Mouse (Mus musculus) left cerebral cortex, postnatal 14 days (tissue): ENCODE measurements around the gene Cdca7. TPM values are rescaled to one million over a fixed set of nuclear protein-coding genes. Genes with fewer than 3 reads are reported as not detected.

ENCODE experiments used
- DNase-seq, 2 experiments: peaks; one replicate each; pipeline ENCODE4 v3.0.0; 2021 to 2022; ENCODE audit warnings: low spot score in 2 of 2, mixed read lengths in 1 of 2
- intact Hi-C: fragments of 180-260 bp; cut with DNase I; formaldehyde crosslinking; loops from one replicate; pipeline ENCODE4 v1.15.1; 2025
- long read RNA-seq, 2 experiments: library from polyadenylated mRNA; stranded (forward); transcript quantifications; one replicate each; pipeline ENCODE4 v2.0.0; 2021
- total RNA-seq, 2 experiments: library from RNA; stranded (reverse); gene quantifications; 2 replicates each; pipeline ENCODE4 v1.2.3; 2021

The Cdca7 gene
- 1 to 10 TPM; 5.4 to 6.1 TPM for total RNA-seq
- long read RNA-seq, experiment 1, transcript Cdca7-201 (9 exons, 2,424 nt): major isoform, 6 of 7 reads
- long read RNA-seq, experiment 1, partial matches to known transcripts: 0 of 7 reads
- long read RNA-seq, experiment 1, other reads (novel, unspliced or antisense): 1 of 7 reads
- long read RNA-seq, experiment 2, transcript Cdca7-201 (9 exons, 2,424 nt): major isoform, 7 of 8 reads
- long read RNA-seq, experiment 2, partial matches to known transcripts: 0 of 8 reads
- long read RNA-seq, experiment 2, other reads (novel, unspliced or antisense): 1 of 8 reads

GRCm38 (mm10) chr2:72475797-72476485 lies at the start of gene Cdca7:
Gene Cdca7 (plus strand): TSS chr2:72476159.
- intact Hi-C loops: loop anchor here (5.0 kb wide), 1 partner anchor 801 kb away; no protein-coding TSS in a partner anchor
- DNase-seq: peak; percentile 21 to 52

- intact Hi-C loops: no loop called here
- peak; percentile 10 to 40 for DNase-seq
Measured at GRCm38 (mm10) chr2:72426776-72427175, 49.2 kb upstream of the Cdca7 start.

DNA sequence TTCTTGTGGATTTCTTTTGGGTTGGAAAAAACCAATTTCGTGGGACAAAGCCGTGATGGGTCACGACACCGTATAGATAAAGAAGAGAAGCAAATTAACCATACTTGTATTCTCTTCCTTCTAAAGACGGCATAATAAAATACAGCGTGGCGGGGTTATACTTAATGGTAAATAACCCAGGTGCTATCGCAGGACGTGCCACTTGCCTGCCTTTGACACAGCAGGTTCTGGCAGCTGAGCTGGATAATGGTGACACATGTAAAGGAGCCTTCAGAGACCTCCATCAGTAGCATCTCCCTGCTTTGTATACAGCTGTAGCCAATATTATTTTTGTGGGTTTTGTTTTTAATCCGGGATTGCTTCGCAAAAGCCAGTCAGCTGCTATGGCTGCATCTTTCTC lies 48.7 kb upstream of the Cdca7 start:
- intact Hi-C loops: no loop called here

DNA sequence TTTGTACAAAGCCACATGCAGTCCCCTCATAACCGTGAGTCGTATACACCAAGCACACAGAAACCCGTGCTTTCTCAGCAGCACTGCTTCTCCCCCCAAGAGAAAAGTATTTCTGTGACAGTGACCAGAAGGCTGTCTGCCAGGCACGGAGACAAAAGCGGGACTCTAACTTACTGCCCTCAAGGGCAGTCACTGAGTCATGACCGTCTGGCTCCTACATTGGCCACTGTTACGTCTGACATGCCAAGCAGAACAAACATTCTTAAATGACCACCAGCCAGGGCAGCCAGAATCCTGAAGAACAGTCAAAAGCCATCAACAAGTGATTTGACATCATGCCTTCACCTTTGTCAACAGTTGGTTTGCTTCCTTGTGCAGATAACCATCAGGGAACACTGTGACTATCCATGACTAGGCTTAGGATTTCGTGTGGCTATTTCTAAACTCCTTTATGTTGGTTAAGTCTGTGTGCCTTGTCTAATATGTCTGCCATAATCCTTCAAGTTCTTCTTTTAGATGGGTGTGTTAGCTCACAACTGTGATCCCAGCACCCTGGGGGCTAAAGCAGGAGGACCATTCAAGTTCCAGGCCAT lies 36.9 kb upstream of the Cdca7 start:
- intact Hi-C loops: no loop called here
- DNase-seq: no peak

More for the DNA sequence above, 48.7 kb upstream of the Cdca7 start:
- DNase-seq: no peak

GRCm38 (mm10) chr2:72441010-72441409 lies 34.9 kb upstream of the Cdca7 start:
- intact Hi-C loops: no loop called here
- peak; percentile 10 to 13 for DNase-seq

GRCm38 (mm10) chr2:72442825-72443224 lies 33.1 kb upstream of the Cdca7 start:
- no peak for DNase-seq
- intact Hi-C loops: no loop called here

- intact Hi-C loops: no loop called here
- DNase-seq: no peak
Measured at GRCm38 (mm10) chr2:72443960-72444359, 32.0 kb upstream of the Cdca7 start.

GRCm38 (mm10) chr2:72446106-72446505 lies 29.9 kb upstream of the Cdca7 start:
- no peak for DNase-seq
- intact Hi-C loops: no loop called here

DNA sequence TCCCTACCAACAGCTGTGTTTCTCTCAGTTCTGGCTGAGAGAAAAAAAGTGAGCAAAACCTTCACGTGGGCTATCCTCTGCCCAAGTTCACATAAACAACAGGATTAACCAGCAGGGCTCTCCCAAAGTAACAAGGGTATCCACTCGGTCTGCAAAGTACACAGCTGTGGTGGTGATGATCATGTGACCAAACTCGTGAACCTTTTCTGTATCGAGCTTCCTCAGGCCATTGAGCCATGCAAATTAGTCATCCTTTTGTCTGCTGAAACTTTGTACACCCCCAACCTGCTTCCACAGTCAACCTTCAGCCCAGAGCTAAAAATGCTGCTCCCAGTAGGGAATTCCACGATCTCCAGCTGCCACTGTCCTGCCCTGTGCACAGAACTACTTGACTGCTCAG lies 29.3 kb upstream of the Cdca7 start:
- intact Hi-C loops: no loop called here
- no peak for DNase-seq

- DNase-seq: no peak
- intact Hi-C loops: no loop called here
Measured at GRCm38 (mm10) chr2:72453563-72453962, 22.4 kb upstream of the Cdca7 start.

GRCm38 (mm10) chr2:72456189-72456588 lies 19.8 kb upstream of the Cdca7 start:
- DNase-seq: no peak
- intact Hi-C loops: no loop called here

DNA sequence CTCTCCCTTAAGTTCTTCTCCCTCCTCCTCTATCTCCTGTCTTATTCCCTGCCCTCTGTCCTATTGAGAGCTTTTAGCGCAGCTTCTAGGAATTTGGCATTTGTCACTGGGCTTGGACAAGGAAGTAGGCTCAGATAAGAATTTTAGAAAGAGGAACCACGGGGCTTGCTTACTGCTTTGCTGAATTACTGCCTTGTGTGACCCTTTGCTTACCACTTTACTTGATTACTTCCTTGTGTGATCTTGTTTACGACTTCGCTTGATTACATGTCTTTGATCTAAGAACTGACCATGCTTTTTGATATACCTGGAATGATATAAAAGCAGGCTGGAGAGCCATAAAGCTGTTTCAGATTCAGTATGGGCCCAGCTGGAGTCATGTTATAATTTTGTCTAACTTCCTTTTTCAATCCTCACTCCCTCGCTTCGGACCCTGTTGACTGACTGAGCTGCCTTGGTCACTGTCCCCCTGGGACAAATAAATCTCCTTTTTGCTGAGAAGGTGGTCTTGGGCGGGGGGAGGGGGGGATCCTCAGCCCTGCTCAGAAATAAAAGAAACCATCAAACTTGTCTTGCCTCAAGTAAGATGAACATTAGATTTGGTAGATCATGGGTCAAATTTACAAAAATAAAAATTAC lies 11.5 kb upstream of the Cdca7 start:
- intact Hi-C loops: no loop called here
- no peak for DNase-seq

DNA sequence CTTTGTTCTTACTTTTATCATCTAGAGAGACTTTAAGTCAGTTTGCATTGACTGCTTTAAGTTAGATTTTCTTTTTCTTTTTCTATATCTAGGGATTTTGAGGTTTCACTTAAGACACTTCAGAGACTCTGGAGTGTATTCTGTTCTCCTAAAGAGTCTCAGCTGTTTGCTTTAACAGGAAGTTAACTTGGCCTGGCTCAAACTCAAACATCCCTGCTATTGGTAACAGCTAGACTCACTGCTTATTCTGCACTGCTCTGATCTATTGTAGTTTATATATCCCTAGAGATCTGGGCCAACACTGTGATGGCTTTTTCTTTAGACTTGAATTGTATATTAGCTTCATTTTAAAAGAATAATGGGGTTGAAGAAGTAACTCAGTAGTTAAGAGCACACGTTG lies 8.4 kb upstream of the Cdca7 start:
- intact Hi-C loops: no loop called here
- no peak for DNase-seq

DNA sequence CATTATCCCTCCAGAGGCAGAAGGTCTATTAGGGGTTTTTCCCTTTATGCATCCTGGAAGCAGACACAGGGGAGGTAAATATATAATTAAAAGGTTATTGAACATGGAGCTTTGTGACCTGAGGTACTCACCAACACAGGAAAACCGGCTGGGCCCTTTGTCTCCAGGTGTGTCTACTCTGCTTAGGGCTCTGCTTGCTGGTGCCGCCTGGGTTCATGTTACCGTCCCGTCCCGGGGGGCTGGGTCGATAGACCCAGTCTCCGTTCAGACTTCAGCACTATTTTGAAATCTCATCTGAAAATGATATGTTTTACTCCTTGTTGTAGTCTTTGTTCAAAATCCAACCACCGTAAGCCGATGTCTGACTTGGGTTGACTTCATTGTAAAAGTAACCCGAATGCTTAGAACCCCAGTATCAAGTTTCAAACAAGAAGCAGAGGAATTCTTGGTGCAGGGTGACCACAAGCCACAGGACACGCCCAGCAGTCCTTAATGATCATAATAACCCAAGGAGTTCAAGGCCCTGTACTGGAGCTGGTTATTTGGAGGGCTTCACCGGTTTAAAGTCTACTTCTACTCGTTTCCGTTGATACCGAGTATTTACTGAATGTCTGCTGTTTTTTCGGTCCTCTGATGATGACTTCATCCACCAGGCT lies 4.4 kb upstream of the Cdca7 start:
- no peak for DNase-seq
- intact Hi-C loops: no loop called here

DNA sequence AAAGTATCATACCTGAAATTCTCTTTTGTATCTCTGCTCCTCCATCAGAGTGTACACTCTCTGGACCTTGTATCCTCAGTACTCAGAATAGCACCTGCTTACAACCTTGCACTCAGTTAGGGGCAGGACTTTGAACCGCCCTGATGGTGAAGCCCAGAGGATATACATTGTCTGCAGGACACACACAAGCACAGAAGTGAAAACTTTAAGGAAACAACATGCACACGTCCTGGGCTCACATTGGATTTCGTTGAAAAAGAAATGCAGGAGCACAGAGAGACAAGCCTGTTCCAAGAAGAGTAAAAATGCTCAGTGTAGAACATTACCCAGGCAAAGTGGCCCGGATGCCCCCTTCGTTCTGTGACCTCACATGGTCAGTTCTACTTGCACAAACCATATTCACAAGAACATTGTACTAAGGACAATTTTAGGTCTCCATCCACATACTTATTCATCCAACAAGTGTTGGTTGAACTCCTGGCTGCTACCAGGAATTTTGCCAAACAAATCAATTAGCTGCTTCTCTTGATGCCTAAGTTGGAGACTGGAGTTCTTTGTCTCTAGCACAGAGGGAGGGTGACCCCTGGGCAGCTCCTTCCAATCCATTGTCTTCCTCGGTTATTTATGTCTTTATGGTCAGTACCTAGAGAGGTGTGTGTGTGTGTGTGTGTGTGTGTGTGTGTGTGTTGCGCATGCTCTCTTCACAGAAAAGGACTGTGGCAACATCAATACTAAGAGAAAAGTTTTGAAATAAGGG lies 1.2 kb upstream of the Cdca7 start:
- no peak for DNase-seq
- intact Hi-C loops: loop anchor here (5.0 kb wide), 1 partner anchor 803 kb away; no protein-coding TSS in a partner anchor

DNA sequence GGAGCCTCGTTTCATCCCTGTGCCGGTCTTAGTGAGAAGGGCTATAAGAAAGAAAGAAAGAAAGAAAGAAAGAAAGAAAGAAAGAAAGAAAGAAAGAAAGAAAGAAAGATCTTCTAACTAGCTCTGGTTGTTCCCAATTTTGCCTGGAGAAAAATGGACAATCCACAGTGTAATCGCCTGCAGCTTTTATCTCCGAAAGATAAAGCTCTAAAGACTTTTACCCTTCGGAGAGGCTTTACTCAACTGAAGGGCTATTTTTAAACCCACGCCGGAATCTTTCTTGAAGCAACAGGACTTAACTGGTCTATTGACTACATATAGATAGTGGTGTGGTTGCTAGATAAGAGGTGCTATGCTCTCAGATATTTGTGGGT lies 549 bp upstream of the Cdca7 start:
- DNase-seq: no peak
- intact Hi-C loops: loop anchor here (5.0 kb wide), 1 partner anchor 802 kb away; no protein-coding TSS in a partner anchor

DNA sequence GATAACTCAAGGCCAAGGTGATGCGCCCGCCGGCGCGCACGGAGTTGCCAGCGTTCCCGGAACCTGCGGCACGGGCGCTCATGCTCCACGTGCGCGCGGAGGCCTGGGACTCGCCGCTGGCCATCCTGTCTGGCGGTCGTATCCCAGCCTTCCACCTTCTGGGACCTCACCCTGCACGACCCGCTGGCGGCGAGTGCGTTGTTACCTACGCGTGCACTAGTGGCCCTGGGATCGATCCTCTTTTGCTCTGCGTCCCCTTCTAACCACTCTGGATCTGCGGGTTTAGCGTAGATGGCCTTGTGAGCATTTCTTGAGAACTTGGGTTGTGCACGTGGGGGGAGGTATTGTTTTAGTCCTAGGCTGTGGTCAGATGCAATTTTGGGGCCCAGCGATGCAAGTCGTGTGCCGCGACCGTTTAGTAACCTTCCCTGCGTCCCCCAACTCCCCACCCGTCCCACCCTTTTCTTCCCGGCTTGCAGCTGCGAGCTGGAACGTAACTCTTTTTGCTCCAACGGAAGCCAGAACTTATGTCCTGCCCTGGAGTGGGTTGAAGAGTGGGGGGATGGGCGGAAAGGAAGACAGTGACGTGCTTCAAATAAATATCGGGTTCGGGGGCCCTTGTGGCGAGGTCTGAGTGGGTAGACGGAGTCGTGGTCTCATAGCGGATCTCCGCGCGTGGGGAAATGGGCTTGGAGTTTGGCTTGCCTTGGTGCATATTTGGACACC lies 690 bp downstream of the Cdca7 start:
- intact Hi-C loops: loop anchor here (5.0 kb wide), 1 partner anchor 801 kb away; no protein-coding TSS in a partner anchor

GRCm38 (mm10) chr2:72477221-72477620 lies 1.3 kb downstream of the Cdca7 start:
- DNase-seq: no peak
- intact Hi-C loops: loop anchor here (5.0 kb wide), 1 partner anchor 800 kb away; no protein-coding TSS in a partner anchor

More for the DNA sequence above, 690 bp downstream of the Cdca7 start:
- peak in 1 of 2 experiments; percentile 15 for DNase-seq
